Mouse (Mus musculus) megakaryocyte, embryonic 14.5 days (primary cell): ENCODE results near the gene Taok2.

ENCODE experiments used
- FLI1 ChIP-seq: IDR thresholded peaks from 2 replicates; pipeline ENCODE4 v1.6.1; 2012; ENCODE audit warnings: low read length, inconsistent platforms, mixed read lengths
- GATA1 ChIP-seq: IDR thresholded peaks from 3 replicates; pipeline ENCODE4 v1.6.1; 2012; ENCODE audit warnings: mixed read lengths, low read length, inconsistent platforms, borderline replicate concordance

DNA sequence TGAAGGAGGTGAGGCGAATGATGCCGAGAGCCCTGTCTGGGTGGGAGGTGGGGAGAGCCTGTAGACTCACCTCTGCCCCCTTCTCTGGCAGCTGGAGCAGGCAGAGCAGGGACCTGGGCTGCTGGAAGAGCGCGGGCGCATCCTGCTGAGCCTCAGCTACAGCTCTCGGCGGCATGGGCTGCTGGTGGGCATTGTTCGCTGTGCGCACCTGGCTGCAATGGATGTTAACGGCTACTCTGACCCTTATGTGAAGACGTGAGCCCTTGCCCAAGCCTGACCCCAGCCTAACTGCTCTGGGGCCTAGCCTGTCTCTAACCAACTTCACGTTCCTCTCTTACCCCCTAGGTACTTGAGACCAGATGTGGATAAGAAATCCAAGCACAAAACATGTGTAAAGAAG, 33.3 kb downstream of the Taok2 start:
- TF ChIP-seq GATA1 = no peak
- TF ChIP-seq FLI1 = no peak
